Mouse (Mus musculus) MEL (cell line): Measurements from ENCODE around the gene Lmx1b.

ENCODE experiments used
- BHLHE40 ChIP-seq: IDR thresholded peaks from 2 replicates; pipeline ENCODE4 v1.6.1; 2012; ENCODE audit warnings: low read depth, mild to moderate bottlenecking, inconsistent platforms, low read length, improper control_type of control experiment, borderline replicate concordance
- CTCF ChIP-seq, 3 experiments: IDR thresholded peaks in 2 of 3; conservative IDR thresholded peaks in 1 of 3; 2 replicates each; pipeline ENCODE4 v1.5.1; 2011 to 2012; ENCODE audit warnings: low read length in 3 of 3, low read depth in 2 of 3, mild to moderate bottlenecking in 2 of 3, improper control_type of control experiment in 1 of 3, inconsistent platforms in 1 of 3, mixed read lengths in 1 of 3, moderate library complexity in 1 of 3; ENCODE audit not compliant: control insufficient read depth in 1 of 3, insufficient read depth in 1 of 3, poor library complexity in 1 of 3, severe bottlenecking in 1 of 3
- EP300 ChIP-seq, 2 experiments: IDR thresholded peaks; 2 replicates each; pipeline ENCODE4 v1.6.1; 2011; ENCODE audit warnings: improper control_type of control experiment in 2 of 2, low read length in 2 of 2, low read depth in 1 of 2, mild to moderate bottlenecking in 1 of 2
- MAFK ChIP-seq: IDR thresholded peaks from 2 replicates; pipeline ENCODE4 v1.6.1; 2011; ENCODE audit warnings: low read depth, mild to moderate bottlenecking, low read length, improper control_type of control experiment, borderline replicate concordance
- MAZ ChIP-seq: IDR thresholded peaks from 2 replicates; pipeline ENCODE4 v1.6.1; 2012; ENCODE audit warnings: low read depth, mild to moderate bottlenecking, inconsistent platforms, low read length, improper control_type of control experiment
- NELFE ChIP-seq: IDR thresholded peaks from 2 replicates; pipeline ENCODE4 v1.6.1; 2011; ENCODE audit warnings: low read depth, low read length, improper control_type of control experiment
- POLR2A ChIP-seq, 2 experiments: IDR thresholded peaks; 2 replicates each; pipeline ENCODE4 v1.6.1; 2011 to 2012; ENCODE audit warnings: low read length in 2 of 2, mild to moderate bottlenecking in 2 of 2, control low read depth in 1 of 2, improper control_type of control experiment in 1 of 2, low read depth in 1 of 2, moderate library complexity in 1 of 2; ENCODE audit not compliant: control insufficient read depth in 1 of 2, insufficient read depth in 1 of 2, poor library complexity in 1 of 2
- RCOR1 ChIP-seq: IDR thresholded peaks from 2 replicates; pipeline ENCODE4 v1.6.1; 2012; ENCODE audit warnings: low read depth, mild to moderate bottlenecking, inconsistent platforms, low read length, improper control_type of control experiment
- TAL1 ChIP-seq: IDR thresholded peaks from 2 replicates; pipeline ENCODE4 v1.6.1; 2012; ENCODE audit warnings: mild to moderate bottlenecking, inconsistent platforms, low read length, moderate library complexity, mixed read lengths
- USF1 ChIP-seq: IDR thresholded peaks from 2 replicates; pipeline ENCODE4 v1.6.1; 2014; ENCODE audit warnings: low read depth, mild to moderate bottlenecking, inconsistent platforms, low read length, improper control_type of control experiment, moderate library complexity
- ZNF384 ChIP-seq: IDR thresholded peaks from 2 replicates; pipeline ENCODE4 v1.6.1; 2012; ENCODE audit warnings: low read depth, mild to moderate bottlenecking, inconsistent platforms, low read length, improper control_type of control experiment

DNA sequence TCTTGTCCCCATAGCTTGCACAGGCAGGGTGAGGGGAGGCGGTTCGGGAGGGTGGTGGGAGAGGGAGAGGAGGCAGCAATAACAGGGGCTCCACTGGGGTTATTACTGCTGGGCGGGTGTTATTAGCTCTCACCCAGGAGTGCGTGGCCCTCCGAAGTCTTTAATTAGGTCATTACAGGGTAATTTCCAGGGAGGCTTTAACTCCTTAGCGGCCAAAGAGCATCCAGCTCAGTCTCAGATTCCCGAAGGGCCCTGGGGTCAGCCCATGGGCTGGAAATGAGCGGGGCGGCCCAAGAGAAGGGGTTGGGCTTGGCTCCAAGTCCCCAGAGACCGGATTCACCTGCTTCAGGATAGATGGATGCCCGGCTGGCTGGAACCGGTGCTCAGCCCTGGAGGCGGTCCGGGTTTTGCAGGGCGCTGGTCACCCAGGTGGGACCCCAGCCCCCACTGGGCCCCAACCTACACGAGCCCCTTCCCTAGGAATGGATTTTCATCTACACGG lies 24.4 kb downstream of the Lmx1b start:
- TF ChIP-seq USF1 (no peak), POLR2A (IDR thresholded peaks at IDR 0.05; ENCODE audit: control insufficient read depth in 1 of 2, insufficient read depth in 1 of 2, low read depth in 1 of 2, low read length in 2 of 2, poor library complexity in 1 of 2) (no peak), CTCF (IDR thresholded peaks at IDR 0.05 in 2 of 3, conservative IDR thresholded peaks at IDR 0.05 in 1 of 3; ENCODE audit: control insufficient read depth in 1 of 3, insufficient read depth in 1 of 3, low read depth in 2 of 3, low read length in 3 of 3, poor library complexity in 1 of 3, severe bottlenecking in 1 of 3) (no peak), NELFE (no peak), MAZ (no peak), TAL1 (no peak), MAFK (no peak), BHLHE40 (no peak), ZNF384 (no peak), EP300 (IDR thresholded peaks at IDR 0.05; ENCODE audit: low read depth in 1 of 2, low read length in 2 of 2) (no peak), RCOR1 (no peak)
